Mouse (Mus musculus) midbrain, embryonic 11.5 days (tissue): ENCODE results near the gene 2700081O15Rik. TPM values are rescaled to one million over a fixed set of nuclear protein-coding genes. Genes with fewer than 3 reads are reported as not detected.

Source experiments
- ATAC-seq: fragments of 200-750 bp; cut with Nextera tagmentation; 2 replicates; pipeline ENCODE4 v1.8.0; 2017; ENCODE audit warnings: moderate TSS enrichment, moderate library complexity; ENCODE audit not compliant: low FRiP score
- DNase-seq: peaks from one replicate; pipeline ENCODE4 v3.0.0; 2015; ENCODE audit warnings: low spot score; ENCODE audit errors: missing footprints
- H3K27ac ChIP-seq: fragments of 300-500 bp; sonication (generic); 2 replicates; pipeline ENCODE4 v1.5.1; 2014; ENCODE audit warnings: low read depth, low read length
- H3K27me3 ChIP-seq: fragments of 300-500 bp; sonication (generic); 2 replicates; pipeline ENCODE4 v1.6.1; 2014; ENCODE audit warnings: mild to moderate bottlenecking, low read length, moderate library complexity, mixed read lengths; ENCODE audit not compliant: control insufficient read depth, insufficient read depth
- H3K36me3 ChIP-seq: fragments of 300-500 bp; sonication (generic); 2 replicates; pipeline ENCODE4 v1.6.1; 2014; ENCODE audit warnings: mild to moderate bottlenecking, low read length, moderate library complexity, mixed read lengths; ENCODE audit not compliant: control insufficient read depth, insufficient read depth
- H3K4me1 ChIP-seq: fragments of 300-500 bp; sonication (generic); 2 replicates; pipeline ENCODE4 v1.6.1; 2014; ENCODE audit warnings: low read length; ENCODE audit not compliant: control insufficient read depth, insufficient read depth
- H3K4me2 ChIP-seq: fragments of 300-500 bp; sonication (generic); 2 replicates; pipeline ENCODE4 v1.6.1; 2014; ENCODE audit warnings: mild to moderate bottlenecking, moderate library complexity
- H3K4me3 ChIP-seq: fragments of 300-500 bp; sonication (generic); 2 replicates; pipeline ENCODE4 v1.5.1; 2014; ENCODE audit warnings: low read depth, low read length
- H3K9ac ChIP-seq: fragments of 300-500 bp; sonication (generic); 2 replicates; pipeline ENCODE4 v1.6.1; 2014; ENCODE audit warnings: low read length
- H3K9me3 ChIP-seq: fragments of 300-500 bp; sonication (generic); 2 replicates; pipeline ENCODE4 v1.6.1; 2016; ENCODE audit warnings: low read length; ENCODE audit not compliant: control insufficient read depth
- WGBS: fragments of 180-500 bp; shearing (Covaris S2); extraction: QIAGEN DNeasy Blood & Tissue Kit; methylation state at CpG from one replicate; pipeline ENCODE4 v1.1.7; 2014; 5-methylcytosine and 5-hydroxymethylcytosine counted together
- polyA plus RNA-seq: library from polyadenylated mRNA; unstranded; fragments of >200 nt; fragmentation: Nextera tagmentation; extraction: Ambion mirVana; gene quantifications from 2 replicates; pipeline ENCODE4 v1.2.1, GENCODE M21; 2014

The 2700081O15Rik gene
- polyA plus RNA-seq, 1 experiment from 2014 or later, result 12.3 TPM

- Histone ChIP-seq H3K9me3 (no peaks in the 10 kb centered on the region), H3K36me3 (peaks cover 16% of the 10 kb centered on the region), H3K27ac (no peak overlapping the region), H3K27me3 (no peaks in the 10 kb centered on the region), H3K4me1 (peaks cover 59% of the 10 kb centered on the region), H3K4me3 (peak overlapping the region; percentile 98), H3K9ac (peak overlapping the region; percentile 100), H3K4me2 (peak overlapping the region; percentile 75)
- DNase-seq (peak; percentile 89), ATAC-seq (no peak)
- 39% methylated on average over 6 of the region's 6 CpGs for WGBS
Measured at GRCm38 (mm10) chr19:7419134-7419533, 1.7 kb downstream of the 2700081O15Rik start.

DNA sequence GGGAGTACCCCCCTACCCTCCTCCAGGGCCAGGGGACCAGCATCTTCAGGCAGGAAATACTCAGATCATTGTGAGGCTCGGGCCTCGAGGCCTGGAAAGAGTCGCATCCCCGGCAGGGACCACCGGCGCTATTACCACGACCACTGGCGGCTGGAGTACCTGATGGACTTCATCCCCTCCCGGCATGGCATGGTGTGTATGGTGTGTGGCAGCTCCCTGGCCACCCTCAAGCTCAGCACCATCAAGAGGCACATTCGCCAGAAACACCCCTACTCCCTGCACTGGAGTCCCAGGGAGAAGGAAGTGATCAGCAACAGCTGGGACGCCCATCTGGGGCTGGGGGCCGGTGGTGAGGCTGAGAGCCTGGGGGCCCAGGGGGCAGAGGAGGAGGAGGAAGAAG lies 2.7 kb downstream of the 2700081O15Rik start:
- H3K4me1 ChIP-seq, result peaks cover 59% of the 10 kb centered on the region
- peak overlapping the region; percentile 75 for H3K4me2 ChIP-seq
- H3K27me3 ChIP-seq, result no peaks in the 10 kb centered on the region
- peaks cover 16% of the 10 kb centered on the region for H3K36me3 ChIP-seq
- H3K27ac ChIP-seq, result peak overlapping the region; percentile 25; the same call in 1 of the 2 replicates
- ATAC-seq (no peak), DNase-seq (peak; percentile 86)
- peak overlapping the region; percentile 100 for H3K9ac ChIP-seq
- 68% methylated on average over 12 of the region's 12 CpGs for WGBS
- no peaks in the 10 kb centered on the region for H3K9me3 ChIP-seq
- peak overlapping the region; percentile 98 for H3K4me3 ChIP-seq

DNA sequence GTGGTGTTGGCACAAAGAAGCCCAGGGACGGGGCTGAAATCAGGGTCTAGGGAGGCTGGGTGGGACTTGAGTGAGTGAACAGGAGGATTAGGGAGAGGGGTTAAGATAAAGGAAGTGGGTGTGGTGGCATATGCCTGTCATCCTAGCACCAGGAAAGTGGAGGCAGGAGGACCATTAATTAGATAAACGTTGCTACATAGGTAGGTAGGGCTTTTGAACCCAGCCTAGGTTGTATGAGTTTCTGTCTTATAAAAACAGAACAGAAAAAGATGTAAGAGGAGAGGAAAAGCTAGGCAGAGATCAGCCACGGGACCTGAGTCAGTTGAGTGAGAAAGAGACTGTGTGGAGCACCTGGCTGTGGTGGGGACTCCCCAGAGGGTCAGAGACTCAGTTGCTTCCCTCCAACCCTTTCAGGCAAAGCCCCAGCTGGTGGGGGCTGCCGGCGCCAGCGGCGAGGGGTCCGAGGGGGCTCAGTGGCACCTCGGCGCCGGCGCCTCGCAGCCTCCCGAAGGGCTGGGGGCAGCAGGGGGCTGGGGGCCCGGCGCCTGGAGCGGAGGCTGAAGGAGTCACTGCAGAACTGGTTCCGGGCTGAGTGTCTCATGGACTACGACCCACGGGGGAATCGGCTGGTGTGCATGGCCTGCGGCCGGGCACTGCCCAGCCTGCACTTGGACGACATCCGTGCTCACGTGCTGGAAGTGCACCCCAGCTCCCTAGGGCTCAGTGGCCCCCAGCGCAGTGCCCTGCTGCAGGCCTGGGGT lies 3.6 kb downstream of the 2700081O15Rik start:
- Histone ChIP-seq H3K27ac (peak overlapping the region; percentile 61; the same call in 1 of the 2 replicates), H3K9me3 (no peaks in the 10 kb centered on the region), H3K4me1 (peaks cover 57% of the 10 kb centered on the region), H3K36me3 (peaks cover 16% of the 10 kb centered on the region), H3K4me3 (peak overlapping the region; percentile 14), H3K27me3 (no peaks in the 10 kb centered on the region), H3K4me2 (peak overlapping the region; percentile 75), H3K9ac (peak overlapping the region; percentile 100)
- 37% methylated on average over 24 of the region's 27 CpGs for WGBS
- DNase-seq, result peak; percentile 93
- ATAC-seq, result no peak

GRCm38 (mm10) chr19:7421602-7422591 lies 4.5 kb downstream of the 2700081O15Rik start:
- H3K36me3 ChIP-seq, result peaks cover 20% of the 10 kb centered on the region
- WGBS, result 6% methylated on average over 43 of the region's 48 CpGs
- ATAC-seq, result peak; percentile 63
- peak overlapping the region; percentile 62 for H3K9ac ChIP-seq
- H3K4me2 ChIP-seq, result peak overlapping the region; percentile 75
- H3K4me3 ChIP-seq, result peak overlapping the region; percentile 14
- DNase-seq, result peak; percentile 98
- peaks cover 53% of the 10 kb centered on the region for H3K4me1 ChIP-seq
- H3K27me3 ChIP-seq, result no peaks in the 10 kb centered on the region
- peak overlapping the region; percentile 61 for H3K27ac ChIP-seq
- H3K9me3 ChIP-seq, result no peaks in the 10 kb centered on the region

GRCm38 (mm10) chr19:7422656-7423027 lies 5.2 kb downstream of the 2700081O15Rik start:
- Histone ChIP-seq H3K27ac (peak overlapping the region; percentile 61), H3K27me3 (no peaks in the 10 kb centered on the region), H3K4me2 (peak overlapping the region; percentile 75), H3K4me1 (peaks cover 53% of the 10 kb centered on the region), H3K9me3 (no peaks in the 10 kb centered on the region), H3K9ac (peak overlapping the region; percentile 62), H3K36me3 (peaks cover 20% of the 10 kb centered on the region), H3K4me3 (peak overlapping the region; percentile 14)
- peak; percentile 1; the same call in 1 of the 2 replicates for ATAC-seq
- WGBS, result 3% methylated on average over 35 of the region's 35 CpGs
- DNase-seq, result no peak

DNA sequence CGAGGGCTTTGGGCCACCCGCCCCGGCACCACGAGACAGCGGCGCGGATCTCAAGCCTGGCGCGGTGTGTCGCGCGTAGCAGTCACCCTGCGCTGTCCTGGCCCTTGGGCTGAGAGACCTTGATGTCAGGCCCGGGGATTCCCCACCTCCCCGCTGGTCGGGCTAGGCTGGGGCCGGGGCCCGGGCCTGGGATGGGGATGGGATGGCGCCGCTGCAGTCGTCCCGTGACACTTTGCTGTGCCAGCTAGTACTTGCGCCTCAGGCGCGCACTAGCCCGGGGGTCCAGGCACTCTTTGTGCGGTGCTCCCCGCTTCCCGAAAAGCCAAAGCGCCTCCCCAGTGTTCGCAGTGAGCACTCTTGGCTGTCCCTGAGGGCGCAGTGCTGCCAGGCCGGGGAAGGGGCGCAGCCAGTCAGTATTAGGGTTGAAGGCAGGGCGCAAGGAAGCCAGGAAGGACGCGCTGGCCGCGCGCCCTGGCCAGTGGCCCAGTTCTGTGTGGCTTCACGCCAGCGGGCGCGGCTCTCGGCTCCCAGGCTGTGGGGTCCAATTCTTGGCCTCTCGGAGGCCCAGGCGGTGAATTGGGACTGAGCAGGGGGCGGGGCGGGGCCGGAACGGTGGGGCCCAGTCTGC lies 5.7 kb downstream of the 2700081O15Rik start:
- peaks cover 53% of the 10 kb centered on the region for H3K4me1 ChIP-seq
- H3K27me3 ChIP-seq, result no peaks in the 10 kb centered on the region
- peak overlapping the region; percentile 14 for H3K4me3 ChIP-seq
- ATAC-seq, result peak; percentile 36
- H3K9ac ChIP-seq, result peak overlapping the region; percentile 62
- no peaks in the 10 kb centered on the region for H3K9me3 ChIP-seq
- peak overlapping the region; percentile 61 for H3K27ac ChIP-seq
- H3K4me2 ChIP-seq, result peak overlapping the region; percentile 75
- peak; percentile 96 for DNase-seq
- peaks cover 24% of the 10 kb centered on the region for H3K36me3 ChIP-seq
- WGBS, result 12% methylated on average over 51 of the region's 51 CpGs

- DNase-seq, result peak; percentile 95
- 18% methylated on average over 16 of the region's 16 CpGs for WGBS
Measured at GRCm38 (mm10) chr19:7423656-7424030, 6.2 kb downstream of the 2700081O15Rik start.

DNA sequence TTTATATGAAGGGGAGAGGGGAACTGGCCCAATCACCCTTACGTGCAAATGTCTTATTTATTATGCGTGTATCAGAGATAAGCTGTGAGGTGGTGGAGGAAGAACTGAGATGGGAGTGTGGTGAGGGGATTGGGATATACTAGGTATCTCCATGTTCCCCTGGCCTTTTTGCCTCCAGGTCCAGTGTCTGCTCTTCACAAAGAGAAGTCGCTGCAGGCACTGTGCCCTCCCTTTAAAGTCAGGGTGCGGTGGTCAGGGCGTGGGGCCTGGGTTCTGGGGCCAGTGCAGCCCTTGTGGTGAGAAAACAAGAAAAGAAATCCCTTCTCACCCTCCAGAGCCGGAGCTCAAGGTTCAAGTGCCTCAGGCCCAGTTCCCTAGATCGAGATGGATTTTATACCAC lies 6.7 kb downstream of the 2700081O15Rik start:
- Histone ChIP-seq H3K9ac (no peak overlapping the region), H3K36me3 (peaks cover 29% of the 10 kb centered on the region), H3K4me3 (no peak overlapping the region), H3K27me3 (no peaks in the 10 kb centered on the region), H3K9me3 (no peaks in the 10 kb centered on the region), H3K27ac (0 out of 2 replicates have a peak overlapping the region, but pooled peaks have one; percentile 2), H3K4me2 (no peak overlapping the region), H3K4me1 (peaks cover 48% of the 10 kb centered on the region)
- 62% methylated on average over 7 of the region's 7 CpGs for WGBS
- DNase-seq (peak; percentile 93), ATAC-seq (no peak)

More at GRCm38 (mm10) chr19:7423656-7424030, 6.2 kb downstream of the 2700081O15Rik start:
- Histone ChIP-seq H3K4me3 (peak overlapping the region; percentile 14; the same call in 1 of the 2 replicates), H3K9me3 (no peaks in the 10 kb centered on the region), H3K4me1 (peaks cover 53% of the 10 kb centered on the region), H3K36me3 (peaks cover 29% of the 10 kb centered on the region), H3K9ac (peak overlapping the region; percentile 62), H3K27ac (no peak overlapping the region), H3K4me2 (peak overlapping the region; percentile 75), H3K27me3 (no peaks in the 10 kb centered on the region)
- peak; percentile 9 for ATAC-seq
